Mouse (Mus musculus): ENCODE results near the gene Sirt6.

Gene Sirt6

GRCm38 (mm10) chr10:81626994-81627835 is at the start of gene Sirt6:
TSS of gene Sirt6 (minus strand) at chr10:81627797.
- 4% methylated on average over 40 of the region's 40 CpGs for WGBS

- 99% methylated on average over 2 of the region's 2 CpGs for WGBS
Observed at GRCm38 (mm10) chr10:81656174-81656573, 28.6 kb upstream of the Sirt6 start.

GRCm38 (mm10) chr10:81655178-81655577 is 27.6 kb upstream of the Sirt6 start:
- WGBS: 92% methylated on average over 10 of the region's 10 CpGs

- 1% methylated on average over 34 of the region's 52 CpGs for WGBS
Observed at GRCm38 (mm10) chr10:81648803-81649775, 21.5 kb upstream of the Sirt6 start, which contains the start of gene Gm10778. TSS of gene Gm10778 (plus strand) at chr10:81649059.

- 73% methylated on average over 7 of the region's 7 CpGs for WGBS
Observed at GRCm38 (mm10) chr10:81646015-81646555, 18.5 kb upstream of the Sirt6 start.

GRCm38 (mm10) chr10:81645391-81645790 is 17.8 kb upstream of the Sirt6 start:
- 90% methylated on average over 4 of the region's 4 CpGs for WGBS

GRCm38 (mm10) chr10:81644716-81645115 is 17.1 kb upstream of the Sirt6 start:
- 93% methylated on average over 18 of the region's 18 CpGs for whole genome bisulfite sequencing

GRCm38 (mm10) chr10:81644162-81644561 is 16.6 kb upstream of the Sirt6 start:
- WGBS: 43% methylated on average over 2 of the region's 2 CpGs

- WGBS: under 1% methylated on average over 75 of the region's 75 CpGs
Observed at GRCm38 (mm10) chr10:81643449-81644055, 16.0 kb upstream of the Sirt6 start.

GRCm38 (mm10) chr10:81642648-81643448 is 15.3 kb upstream of the Sirt6 start:
- 16% methylated on average over 24 of the region's 24 CpGs for WGBS

- 70% methylated on average over 8 of the region's 8 CpGs for WGBS
Observed at GRCm38 (mm10) chr10:81641978-81642647, 14.5 kb upstream of the Sirt6 start.

- 87% methylated on average over 2 of the region's 2 CpGs for WGBS
Observed at GRCm38 (mm10) chr10:81641566-81641965, 14.0 kb upstream of the Sirt6 start.

- WGBS: 52% methylated on average over 4 of the region's 4 CpGs
Observed at GRCm38 (mm10) chr10:81640825-81641224, 13.2 kb upstream of the Sirt6 start.

- 78% methylated on average over 6 of the region's 6 CpGs for WGBS
Observed at GRCm38 (mm10) chr10:81638101-81638500, 10.5 kb upstream of the Sirt6 start.

GRCm38 (mm10) chr10:81636338-81636737 is 8.7 kb upstream of the Sirt6 start:
- WGBS: 32% methylated on average over 8 of the region's 8 CpGs

- 5% methylated on average over 37 of the region's 37 CpGs for WGBS
Observed at GRCm38 (mm10) chr10:81633253-81634099, 5.9 kb upstream of the Sirt6 start.

- 85% methylated on average over 16 of the region's 16 CpGs for WGBS
Observed at GRCm38 (mm10) chr10:81628390-81628789, 793 bp upstream of the Sirt6 start, which contains the start of gene Ankrd24. TSS of gene Ankrd24 (plus strand) at chr10:81628540.

- WGBS: 45% methylated on average over 7 of the region's 7 CpGs
Observed at GRCm38 (mm10) chr10:81627836-81628220, 231 bp upstream of the Sirt6 start.

Measured in cerebral cortex, adult 2 months (tissue).